Mouse (Mus musculus) liver, embryonic 13.5 days (tissue): ENCODE results near the gene Hspb7. TPM values are rescaled to one million over a fixed set of nuclear protein-coding genes. Genes with fewer than 3 reads are reported as not detected.

Experiments used
- polyA plus RNA-seq: library from polyadenylated mRNA; unstranded; fragments of >200 nt; fragmentation: Nextera tagmentation; extraction: Ambion mirVana; gene quantifications from 2 replicates; pipeline ENCODE4 v1.2.1, GENCODE M21; 2015

Hspb7 gene
- polyA plus RNA-seq, 1 experiment from 2014 or later, result 0.03 TPM

Other genes with a start within 250 kb of the Hspb7 start
- 2.1 and 2.2 TPM in 2 replicates for gene Rsg1, start 206.8 kb upstream of the Hspb7 start, polyA plus RNA-seq
- 1.0 and 1.1 TPM in 2 replicates for gene Arhgef19, start 181.3 kb upstream of the Hspb7 start, polyA plus RNA-seq
- 0.86 and 1.0 TPM in 2 replicates for gene Epha2, start 119.5 kb upstream of the Hspb7 start, polyA plus RNA-seq
- 0.09 TPM in 1 of 2 replicates, not detected in the other for gene Fam131c, start 52.6 kb upstream of the Hspb7 start, polyA plus RNA-seq
- not detected in 2 replicates for gene Clcnka, start 22.1 kb upstream of the Hspb7 start, polyA plus RNA-seq
- gene Clcnkb, start 4.8 kb upstream of the Hspb7 start, polyA plus RNA-seq, result not detected in 2 replicates
- not detected in 2 replicates for gene Srarp, start 15.3 kb downstream of the Hspb7 start, polyA plus RNA-seq
- gene Zbtb17, start 23.9 kb downstream of the Hspb7 start, polyA plus RNA-seq, result 9.5 and 11.4 TPM in 2 replicates
- gene Spen, start 117.8 kb downstream of the Hspb7 start, polyA plus RNA-seq, result 4.2 and 4.8 TPM in 2 replicates
- 1.9 and 2.4 TPM in 2 replicates for gene Fblim1, start 185.3 kb downstream of the Hspb7 start, polyA plus RNA-seq
- gene Tmem82, start 197.9 kb downstream of the Hspb7 start, polyA plus RNA-seq, result 3.6 and 3.7 TPM in 2 replicates
- 0.07 and 0.13 TPM in 2 replicates for gene Slc25a34, start 203.0 kb downstream of the Hspb7 start, polyA plus RNA-seq
- 0.91 and 1.1 TPM in 2 replicates for gene Plekhm2, start 244.1 kb downstream of the Hspb7 start, polyA plus RNA-seq